Mouse (Mus musculus) limb, embryonic 12.5 days (tissue): ENCODE data around the gene Fam240b. TPM values are rescaled to one million over a fixed set of nuclear protein-coding genes. Genes with fewer than 3 reads are reported as not detected.
A peak's percentile ranks its signal among the peaks of the same experiment; 100 is the strongest.

ENCODE experiments used
- ATAC-seq: fragments of 200-750 bp; cut with Nextera tagmentation; 2 replicates; pipeline ENCODE4 v1.8.0; 2017; ENCODE audit warnings: low read depth, moderate TSS enrichment; ENCODE audit not compliant: insufficient number of reproducible peaks, insufficient read depth, low FRiP score, low TSS enrichment
- H3K27ac ChIP-seq: fragments of 300-500 bp; sonication (generic); 2 replicates; pipeline ENCODE4 v1.5.1; 2016; ENCODE audit warnings: mild to moderate bottlenecking, moderate library complexity
- H3K27me3 ChIP-seq: fragments of 300-500 bp; sonication (generic); 2 replicates; pipeline ENCODE4 v1.6.1; 2016; ENCODE audit warnings: mild to moderate bottlenecking, moderate library complexity
- H3K36me3 ChIP-seq: fragments of 300-500 bp; sonication (generic); 2 replicates; pipeline ENCODE4 v1.6.1; 2016; ENCODE audit warnings: mild to moderate bottlenecking, moderate library complexity
- H3K4me1 ChIP-seq: fragments of 300-500 bp; sonication (generic); replicated peaks from 2 replicates; pipeline ENCODE4 v1.6.1; 2016
- H3K4me2 ChIP-seq: fragments of 300-500 bp; sonication (generic); 2 replicates; pipeline ENCODE4 v1.6.1; 2016; ENCODE audit warnings: mild to moderate bottlenecking, moderate library complexity
- H3K4me3 ChIP-seq: fragments of 300-500 bp; sonication (generic); replicated peaks from 2 replicates; pipeline ENCODE4 v1.5.1; 2016; ENCODE audit warnings: mild to moderate bottlenecking
- H3K9ac ChIP-seq: fragments of 300-500 bp; sonication (generic); replicated peaks from 2 replicates; pipeline ENCODE4 v1.6.1; 2016; ENCODE audit warnings: mild to moderate bottlenecking, moderate library complexity
- H3K9me3 ChIP-seq: fragments of 300-500 bp; sonication (generic); 2 replicates; pipeline ENCODE4 v1.6.1; 2016; ENCODE audit warnings: mild to moderate bottlenecking, moderate library complexity
- WGBS: fragments of 180-500 bp; shearing (Covaris S2); methylation state at CpG from one replicate; pipeline ENCODE4 v1.1.7; 2016; 5-methylcytosine and 5-hydroxymethylcytosine counted together
- polyA plus RNA-seq: library from polyadenylated mRNA; unstranded; fragments of >200 nt; fragmentation: Nextera tagmentation; extraction: Ambion mirVana; gene quantifications from 2 replicates; pipeline ENCODE4 v1.2.1, GENCODE M21; 2016

Gene Fam240b
- not detected in 2 replicates for polyA plus RNA-seq

- Histone ChIP-seq H3K36me3 (no peaks in the 10 kb centered on the region), H3K9me3 (no peaks in the 10 kb centered on the region), H3K9ac (no peak within 1 kb of the TSS), H3K4me1 (no peaks in the 10 kb centered on the region), H3K27ac (no peak within 1 kb of the TSS), H3K4me3 (no peak within 1 kb of the TSS), H3K27me3 (no peaks in the 10 kb centered on the region), H3K4me2 (no peak within 1 kb of the TSS)
- 84% methylated on average over 6 of the region's 6 CpGs for WGBS
- no peak for ATAC-seq
Observed at GRCm38 (mm10) chr13:64497692-64498091, at the start of gene Fam240b. Gene Fam240b (minus strand): TSS chr13:64497792.

- WGBS: 79% methylated on average over 5 of the region's 5 CpGs
- H3K27ac ChIP-seq: no peak overlapping the region
- no peak overlapping the region for H3K4me3 ChIP-seq
- no peaks in the 10 kb centered on the region for H3K36me3 ChIP-seq
- no peak for ATAC-seq
- H3K27me3 ChIP-seq: no peaks in the 10 kb centered on the region
- no peaks in the 10 kb centered on the region for H3K4me1 ChIP-seq
- H3K9ac ChIP-seq: no peak overlapping the region
- H3K4me2 ChIP-seq: no peak overlapping the region
- no peaks in the 10 kb centered on the region for H3K9me3 ChIP-seq
Observed at GRCm38 (mm10) chr13:64530139-64530538, 32.5 kb upstream of the Fam240b start.

GRCm38 (mm10) chr13:64526515-64527285, 29.1 kb upstream of the Fam240b start:
- H3K27me3 ChIP-seq: no peaks in the 10 kb centered on the region
- no peaks in the 10 kb centered on the region for H3K4me1 ChIP-seq
- H3K9ac ChIP-seq: no peak overlapping the region
- no peak overlapping the region for H3K4me3 ChIP-seq
- no peaks in the 10 kb centered on the region for H3K36me3 ChIP-seq
- H3K27ac ChIP-seq: no peak overlapping the region
- WGBS: 82% methylated on average over 15 of the region's 15 CpGs
- ATAC-seq: no peak
- no peaks in the 10 kb centered on the region for H3K9me3 ChIP-seq
- H3K4me2 ChIP-seq: no peak overlapping the region

- Histone ChIP-seq H3K9me3 (no peaks in the 10 kb centered on the region), H3K27ac (no peak overlapping the region), H3K4me2 (no peak overlapping the region), H3K4me1 (no peaks in the 10 kb centered on the region), H3K36me3 (no peaks in the 10 kb centered on the region), H3K27me3 (no peaks in the 10 kb centered on the region), H3K4me3 (no peak overlapping the region), H3K9ac (no peak overlapping the region)
- WGBS: 82% methylated on average over 2 of the region's 2 CpGs
- no peak for ATAC-seq
Observed at GRCm38 (mm10) chr13:64514247-64514646, 16.7 kb upstream of the Fam240b start.

GRCm38 (mm10) chr13:64511616-64512015, 14.0 kb upstream of the Fam240b start:
- no peak overlapping the region for H3K4me2 ChIP-seq
- no peak for ATAC-seq
- no peak overlapping the region for H3K9ac ChIP-seq
- H3K4me3 ChIP-seq: no peak overlapping the region
- no peaks in the 10 kb centered on the region for H3K9me3 ChIP-seq
- H3K27me3 ChIP-seq: no peaks in the 10 kb centered on the region
- H3K36me3 ChIP-seq: no peaks in the 10 kb centered on the region
- H3K27ac ChIP-seq: no peak overlapping the region
- H3K4me1 ChIP-seq: no peaks in the 10 kb centered on the region

- Histone ChIP-seq H3K4me2 (no peak overlapping the region), H3K27ac (0 out of 2 replicates have a peak overlapping the region, but pooled peaks have one; percentile 17), H3K4me1 (no peaks in the 10 kb centered on the region), H3K4me3 (no peak overlapping the region), H3K9me3 (no peaks in the 10 kb centered on the region), H3K36me3 (no peaks in the 10 kb centered on the region), H3K9ac (no peak overlapping the region), H3K27me3 (no peaks in the 10 kb centered on the region)
- ATAC-seq: no peak
Observed at GRCm38 (mm10) chr13:64507361-64507760, 9.8 kb upstream of the Fam240b start.

- no peaks in the 10 kb centered on the region for H3K9me3 ChIP-seq
- no peak overlapping the region for H3K4me2 ChIP-seq
- no peak overlapping the region for H3K27ac ChIP-seq
- WGBS: 46% methylated on average over 3 of the region's 3 CpGs
- no peak overlapping the region for H3K9ac ChIP-seq
- H3K36me3 ChIP-seq: no peaks in the 10 kb centered on the region
- ATAC-seq: peak; percentile 79
- H3K27me3 ChIP-seq: no peaks in the 10 kb centered on the region
- no peaks in the 10 kb centered on the region for H3K4me1 ChIP-seq
- H3K4me3 ChIP-seq: no peak overlapping the region
Observed at GRCm38 (mm10) chr13:64502833-64503232, 5.2 kb upstream of the Fam240b start.

- 68% methylated on average over 5 of the region's 5 CpGs for WGBS
- H3K4me1 ChIP-seq: no peaks in the 10 kb centered on the region
- no peaks in the 10 kb centered on the region for H3K27me3 ChIP-seq
- H3K9me3 ChIP-seq: no peaks in the 10 kb centered on the region
- H3K4me2 ChIP-seq: no peak overlapping the region
- no peak for ATAC-seq
- no peaks in the 10 kb centered on the region for H3K36me3 ChIP-seq
- H3K9ac ChIP-seq: no peak overlapping the region
- H3K4me3 ChIP-seq: no peak overlapping the region
- no peak overlapping the region for H3K27ac ChIP-seq
Observed at GRCm38 (mm10) chr13:64493586-64493985, 4.0 kb downstream of the Fam240b start.

- Histone ChIP-seq H3K9ac (no peak overlapping the region), H3K4me1 (no peaks in the 10 kb centered on the region), H3K27ac (no peak overlapping the region), H3K36me3 (no peaks in the 10 kb centered on the region), H3K4me2 (no peak overlapping the region), H3K27me3 (no peaks in the 10 kb centered on the region), H3K9me3 (no peaks in the 10 kb centered on the region), H3K4me3 (no peak overlapping the region)
- no peak for ATAC-seq
- WGBS: 87% methylated on average over 6 of the region's 6 CpGs
Observed at GRCm38 (mm10) chr13:64489886-64490285, 7.7 kb downstream of the Fam240b start.

GRCm38 (mm10) chr13:64479960-64480359, 17.6 kb downstream of the Fam240b start:
- no peak overlapping the region for H3K4me3 ChIP-seq
- no peaks in the 10 kb centered on the region for H3K9me3 ChIP-seq
- H3K9ac ChIP-seq: no peak overlapping the region
- H3K4me2 ChIP-seq: no peak overlapping the region
- no peaks in the 10 kb centered on the region for H3K4me1 ChIP-seq
- WGBS: 75% methylated on average over 3 of the region's 3 CpGs
- H3K27ac ChIP-seq: no peak overlapping the region
- H3K36me3 ChIP-seq: no peaks in the 10 kb centered on the region
- ATAC-seq: no peak
- H3K27me3 ChIP-seq: no peaks in the 10 kb centered on the region

GRCm38 (mm10) chr13:64477968-64478367, 19.6 kb downstream of the Fam240b start:
- Histone ChIP-seq H3K27me3 (no peaks in the 10 kb centered on the region), H3K9ac (no peak overlapping the region), H3K4me3 (no peak overlapping the region), H3K27ac (no peak overlapping the region), H3K4me2 (no peak overlapping the region), H3K36me3 (no peaks in the 10 kb centered on the region), H3K9me3 (no peaks in the 10 kb centered on the region), H3K4me1 (no peaks in the 10 kb centered on the region)
- WGBS: 76% methylated on average over 4 of the region's 4 CpGs
- no peak for ATAC-seq

- H3K36me3 ChIP-seq: no peaks in the 10 kb centered on the region
- ATAC-seq: no peak
- no peaks in the 10 kb centered on the region for H3K9me3 ChIP-seq
- no peaks in the 10 kb centered on the region; the same call in 1 of the 2 replicates for H3K4me1 ChIP-seq
- no peak overlapping the region for H3K27ac ChIP-seq
- H3K4me2 ChIP-seq: no peak overlapping the region
- WGBS: 78% methylated on average over 6 of the region's 6 CpGs
- no peaks in the 10 kb centered on the region for H3K27me3 ChIP-seq
- no peak overlapping the region for H3K4me3 ChIP-seq
- H3K9ac ChIP-seq: no peak overlapping the region
Observed at GRCm38 (mm10) chr13:64467886-64468285, 29.7 kb downstream of the Fam240b start.
